Mouse (Mus musculus) layer of hippocampus, adult 9-11 months (tissue): ENCODE measurements around the gene Dock10.
A peak's percentile ranks its signal among the peaks of the same experiment; 100 is the strongest.

Experiments used
- DNase-seq: peaks from one replicate; pipeline ENCODE4 v3.0.0; 2022

Gene Dock10

DNA sequence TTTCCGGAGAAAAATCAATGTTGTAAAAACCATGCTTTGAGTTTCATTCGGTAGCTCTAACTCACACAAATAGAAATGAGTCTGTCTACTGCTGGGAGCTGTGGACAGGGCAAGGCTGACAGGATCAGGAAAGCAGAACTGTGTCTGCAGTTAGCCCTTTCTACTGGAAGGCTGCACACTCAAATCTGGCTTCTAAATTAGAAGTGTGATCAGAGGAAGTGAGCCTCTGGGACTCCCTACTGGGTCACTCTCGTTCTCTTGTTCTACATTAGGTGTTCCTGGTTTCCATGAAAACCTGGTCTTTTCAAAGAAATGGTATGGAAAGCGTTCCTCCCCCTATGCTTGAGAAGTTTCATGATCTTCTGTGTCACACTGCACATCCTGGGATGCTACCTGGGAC, 103.1 kb downstream of the Dock10 start:
- DNase-seq = no peak

DNA sequence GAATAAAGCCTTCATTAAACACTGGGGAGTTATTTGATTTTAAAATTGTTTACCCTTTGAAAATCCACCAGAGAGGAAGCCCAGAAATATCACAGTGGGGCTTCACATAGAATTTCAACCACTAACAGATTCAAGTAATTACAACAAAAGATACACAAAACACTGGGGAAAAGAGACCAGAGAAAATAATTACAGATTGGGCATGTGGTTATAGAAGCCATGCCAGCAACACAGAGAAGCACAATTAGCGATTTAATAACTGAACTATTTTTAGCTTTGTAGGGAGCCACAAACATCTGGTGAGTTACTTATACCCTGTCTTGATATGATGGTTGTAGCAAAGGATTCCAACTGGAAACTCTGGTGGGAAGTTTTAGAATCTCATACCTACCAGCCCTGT, 104.2 kb downstream of the Dock10 start:
- DNase-seq = no peak

DNA sequence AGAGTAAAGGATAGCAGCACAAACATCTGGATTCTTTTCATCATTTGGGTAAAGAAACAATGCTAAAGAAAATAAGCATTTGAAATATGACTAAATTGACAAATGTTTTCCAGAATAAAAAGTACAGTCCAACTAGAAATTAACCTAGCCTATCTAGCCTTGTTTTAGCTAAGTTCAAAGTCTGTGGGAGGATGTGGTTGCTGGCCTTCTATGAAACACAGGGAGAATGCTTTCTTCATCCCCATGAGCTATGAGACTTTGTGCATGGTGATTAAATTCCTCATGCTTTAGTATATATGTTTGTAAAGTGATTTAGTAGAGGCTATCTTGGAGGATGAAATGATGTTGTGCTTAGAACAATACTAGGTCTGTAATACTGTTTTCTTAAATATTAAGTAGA, 105.5 kb downstream of the Dock10 start:
- no peak for DNase-seq

DNA sequence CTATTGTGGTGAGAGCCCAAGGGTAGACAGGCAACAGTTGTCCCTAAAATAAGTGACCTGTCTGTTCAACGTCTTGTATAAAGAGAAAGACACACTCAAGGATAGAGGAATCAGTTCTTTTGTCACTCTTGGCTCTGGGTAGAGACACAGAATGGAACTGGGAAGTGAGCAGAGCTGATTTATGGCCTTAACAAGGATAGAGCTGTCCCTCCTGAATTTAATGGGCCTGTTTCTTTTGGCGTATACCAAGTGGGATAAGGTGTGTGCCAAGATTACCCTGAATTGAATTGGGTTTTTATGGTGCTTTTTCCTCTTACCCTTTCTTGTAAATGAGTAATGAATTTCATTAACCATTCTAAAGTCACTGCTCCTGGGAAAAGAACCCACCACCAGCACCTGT, 106.2 kb downstream of the Dock10 start:
- DNase-seq = no peak

DNA sequence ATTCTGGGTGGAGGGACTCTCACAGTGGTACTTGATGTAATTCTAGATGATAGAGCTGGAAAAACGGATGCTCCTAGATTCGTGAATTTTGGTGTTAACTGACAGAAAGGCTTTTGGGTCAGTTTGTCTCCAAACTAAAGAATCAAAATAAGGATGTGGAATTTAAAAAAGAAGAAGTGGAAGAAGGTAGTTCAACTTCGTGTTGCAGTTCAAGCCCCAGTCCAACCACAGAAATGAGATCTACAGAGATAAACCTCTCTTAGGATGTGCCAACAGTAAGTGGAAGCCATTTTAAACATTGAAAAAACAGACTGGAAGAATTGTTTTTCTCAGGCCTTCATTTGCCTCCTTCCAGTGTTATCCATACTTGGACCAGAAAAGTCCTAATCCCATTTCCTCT, 111.7 kb downstream of the Dock10 start:
- no peak for DNase-seq

DNA sequence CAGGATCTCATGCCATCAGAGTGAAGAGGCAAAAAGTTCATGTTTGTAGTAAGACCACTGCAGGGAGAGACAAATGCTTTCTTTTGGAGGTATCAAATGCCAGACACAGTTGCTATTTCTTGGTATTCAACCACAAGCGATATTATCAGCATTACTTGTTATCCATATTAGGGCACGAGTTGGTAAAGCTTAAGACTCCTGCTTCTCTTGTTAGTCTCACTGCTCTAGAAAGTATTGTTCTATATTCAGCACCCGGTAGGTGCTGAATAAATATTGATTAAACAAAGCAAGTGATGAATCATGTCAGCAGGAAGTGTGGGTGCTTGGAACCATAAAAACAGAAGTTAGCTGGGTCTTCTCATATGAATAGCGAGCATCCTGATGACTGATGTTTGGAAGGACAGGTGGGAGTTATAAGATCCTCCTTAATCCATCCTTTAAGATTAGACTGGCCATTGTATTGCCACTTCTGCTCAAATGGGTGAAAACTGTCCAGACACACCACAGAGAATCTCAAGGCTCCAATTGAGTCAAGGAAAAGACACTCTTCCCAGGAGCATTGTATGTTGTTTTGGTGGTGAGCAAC, 114.4 kb downstream of the Dock10 start:
- no peak for DNase-seq

DNA sequence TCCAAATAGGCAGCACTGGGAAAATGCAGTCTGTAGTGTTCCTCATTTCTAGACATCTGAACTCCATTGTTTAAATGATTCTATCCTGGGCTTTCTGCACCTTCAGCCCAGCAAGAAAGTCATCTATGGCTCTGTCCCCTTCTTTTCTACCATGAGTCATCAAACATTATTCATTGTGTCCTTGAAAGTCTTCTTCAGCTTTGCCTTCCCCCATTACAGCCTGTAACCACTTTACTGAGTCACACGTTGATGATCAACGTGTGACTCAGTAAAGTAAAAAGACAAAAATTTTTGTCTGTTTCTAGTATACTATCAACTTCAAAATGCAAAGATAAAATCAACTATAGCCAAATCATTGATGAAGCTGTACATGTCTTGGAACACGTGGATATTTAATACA, 116.5 kb downstream of the Dock10 start:
- no peak for DNase-seq

DNA sequence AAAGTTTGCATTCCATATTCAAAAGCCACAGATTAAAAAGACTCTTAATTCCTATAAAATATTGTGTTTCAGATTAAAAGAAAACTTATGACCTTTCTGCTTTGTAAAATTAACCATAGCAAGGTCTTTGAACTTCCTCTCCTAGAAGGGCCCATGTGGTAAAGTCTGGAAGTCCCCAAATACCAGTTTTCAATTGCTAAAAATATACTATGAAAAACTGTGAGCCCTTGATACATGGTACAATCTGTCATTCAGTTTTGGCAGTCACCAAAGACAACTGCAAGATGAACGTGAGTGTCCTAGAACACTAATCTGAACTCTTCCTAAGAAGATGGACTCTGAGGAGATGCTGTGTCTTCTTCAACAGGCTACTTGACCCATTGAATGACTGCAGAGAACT, 117.0 kb downstream of the Dock10 start:
- no peak for DNase-seq

DNA sequence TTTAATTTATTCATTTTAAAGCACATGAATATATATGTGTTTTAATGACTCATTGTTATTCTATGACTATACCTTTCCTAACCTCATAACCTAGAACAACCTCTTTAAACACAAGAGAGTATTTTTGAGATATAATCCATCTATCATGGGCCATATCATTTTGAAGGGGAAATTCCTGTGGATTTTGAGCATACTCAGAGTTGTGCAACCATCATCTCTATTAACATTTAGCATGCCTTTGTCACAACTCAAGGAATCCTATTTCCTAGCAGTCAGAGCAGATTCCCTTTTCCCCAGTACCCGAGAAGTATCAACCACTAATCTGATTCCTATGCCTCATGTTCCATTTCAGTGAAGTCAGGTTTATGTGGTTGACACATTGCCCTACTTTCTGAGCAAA, 118.8 kb downstream of the Dock10 start:
- no peak for DNase-seq

DNA sequence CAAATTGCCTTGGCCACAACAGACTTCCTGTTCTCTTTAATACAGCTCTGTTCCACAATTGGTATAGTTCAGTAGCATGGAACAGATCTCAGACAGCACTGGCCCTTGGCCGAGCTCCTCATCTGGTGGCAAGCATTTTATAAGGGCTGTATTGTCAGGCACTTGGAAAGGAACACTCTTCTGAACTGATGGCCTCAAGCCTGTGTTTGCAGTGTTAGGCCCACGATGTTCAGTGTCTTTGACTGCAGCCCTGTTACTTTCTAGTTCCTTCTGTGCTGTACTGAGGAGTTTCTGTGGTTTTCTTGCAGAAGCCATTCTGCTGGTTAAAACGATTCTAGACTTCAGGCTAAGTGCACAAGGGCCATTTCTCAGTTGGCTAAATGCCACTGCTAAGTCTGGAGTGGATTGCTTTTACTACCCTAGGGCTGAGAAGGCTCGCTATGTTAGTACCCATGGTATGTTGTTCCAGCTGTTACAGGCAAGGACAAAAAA, 121.1 kb downstream of the Dock10 start:
- peak; percentile 88 for DNase-seq

DNA sequence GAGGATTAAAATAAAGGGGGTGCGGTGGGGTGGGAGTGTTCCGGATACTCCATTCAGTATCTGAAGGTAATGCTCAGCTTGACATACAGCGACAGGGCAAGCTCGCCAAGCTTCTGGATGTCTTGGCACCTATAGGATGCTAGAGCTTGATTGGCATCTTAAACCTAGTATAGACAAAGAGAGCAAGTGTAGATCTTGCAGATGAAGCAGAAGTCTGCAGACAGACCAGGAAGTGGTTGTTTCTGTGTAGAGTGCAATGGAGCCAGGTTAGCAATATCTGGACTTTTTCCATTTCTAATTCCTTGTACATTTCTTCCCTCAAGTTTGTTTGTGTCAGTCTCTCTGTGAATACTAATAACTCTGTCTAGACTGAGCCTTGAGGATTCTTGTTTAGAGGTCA, 122.5 kb downstream of the Dock10 start:
- no peak for DNase-seq

DNA sequence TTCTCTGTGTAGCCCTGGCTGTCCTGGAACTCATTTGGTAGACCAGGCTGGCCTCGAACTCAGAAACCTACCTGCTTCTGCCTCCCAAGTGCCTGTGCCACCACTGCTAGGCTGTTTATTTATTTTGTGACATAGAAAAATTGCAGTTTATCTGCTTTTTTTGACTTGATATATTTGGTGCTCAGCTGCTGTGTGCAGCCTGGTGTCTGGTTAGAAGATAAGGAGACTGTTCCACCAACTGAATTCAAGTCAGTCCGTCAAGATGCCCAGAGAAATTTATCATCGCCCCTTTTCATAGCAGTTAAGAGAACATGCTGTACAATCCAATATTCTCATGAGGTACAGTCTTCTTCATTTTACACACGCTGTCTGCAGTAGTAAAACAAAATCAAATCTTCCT, 124.8 kb downstream of the Dock10 start:
- no peak for DNase-seq

DNA sequence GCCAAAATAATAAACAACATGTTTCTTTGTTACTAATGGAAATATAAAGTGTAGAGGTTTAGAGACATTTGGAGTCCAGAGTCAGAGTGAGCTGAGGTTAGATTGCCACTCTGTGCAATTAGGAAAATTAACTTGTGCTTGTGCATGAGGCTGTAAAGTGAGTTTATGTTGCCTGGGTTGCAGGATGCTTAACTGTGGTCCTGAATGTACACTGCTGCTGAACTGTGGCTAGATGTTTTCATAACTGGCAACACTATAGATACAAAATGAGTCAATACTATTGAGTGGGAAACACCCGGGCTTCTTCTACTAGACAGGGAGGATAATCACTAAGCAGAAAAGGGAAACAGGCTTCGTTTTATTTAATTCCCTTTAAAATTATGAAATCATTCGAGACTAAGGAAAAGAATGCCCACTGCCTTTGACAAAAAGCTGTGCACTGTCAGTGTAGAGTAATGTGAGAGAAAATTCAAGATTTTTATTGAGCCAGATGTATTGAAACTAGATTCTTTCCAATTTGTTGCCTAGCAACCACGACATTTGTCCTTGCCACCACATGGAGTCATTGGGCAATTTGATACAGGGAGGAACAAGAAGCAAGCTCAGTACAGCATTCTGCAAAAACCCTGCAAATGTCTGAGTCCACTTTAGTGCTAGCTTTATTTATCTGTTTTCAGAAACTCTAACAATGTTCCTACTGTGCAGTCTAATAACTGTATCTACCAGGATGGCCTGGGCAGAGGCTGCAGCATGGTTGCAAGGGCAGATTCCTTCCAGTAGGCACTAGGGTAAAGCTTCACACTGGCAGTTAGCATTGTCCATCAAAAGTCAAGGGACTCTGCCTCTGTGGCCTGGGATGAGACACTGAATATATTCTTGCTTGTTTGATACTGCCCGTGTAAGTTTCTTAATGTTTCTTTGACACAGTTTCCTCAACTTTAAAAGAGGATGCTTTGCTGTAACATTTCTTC, 127.9 kb downstream of the Dock10 start:
- DNase-seq = peak; percentile 35

DNA sequence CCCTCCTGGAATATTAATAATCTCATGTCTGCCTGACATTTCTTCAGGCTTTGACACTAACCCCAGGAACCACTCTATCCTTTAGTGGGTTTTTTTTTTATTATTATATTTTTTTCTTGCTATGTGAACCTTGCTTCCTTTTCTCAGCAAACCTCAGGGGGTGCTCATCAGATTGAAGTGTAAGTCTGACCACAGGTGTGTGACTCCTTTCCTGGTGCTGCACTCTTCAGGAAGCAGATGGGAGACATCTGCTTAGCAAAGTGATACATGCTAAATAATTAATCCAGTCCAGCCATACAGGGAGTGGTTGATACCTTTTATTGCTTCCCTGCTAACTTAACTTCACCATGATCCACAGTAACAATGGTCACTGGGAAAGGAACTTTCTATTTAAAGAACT, 130.3 kb downstream of the Dock10 start:
- DNase-seq = no peak

DNA sequence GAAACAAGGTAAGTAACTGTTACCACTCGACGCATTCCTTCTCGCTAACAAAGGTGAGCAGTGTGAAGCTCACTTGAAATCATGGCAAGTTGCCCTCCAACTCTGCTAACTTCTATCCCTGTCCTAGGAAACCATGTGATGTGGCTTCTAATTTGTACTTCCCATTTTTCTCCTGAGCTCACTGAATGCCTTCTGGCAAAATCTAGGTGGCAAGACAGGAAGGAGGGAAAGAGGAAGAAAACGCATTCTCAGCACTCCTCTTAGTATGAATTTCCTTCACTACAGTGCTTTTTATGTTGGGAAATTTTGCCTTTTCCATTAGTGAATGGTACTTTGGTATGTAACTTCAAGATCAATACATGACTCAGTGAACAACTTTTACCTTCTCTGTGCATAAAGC, 131.5 kb downstream of the Dock10 start:
- DNase-seq = no peak

DNA sequence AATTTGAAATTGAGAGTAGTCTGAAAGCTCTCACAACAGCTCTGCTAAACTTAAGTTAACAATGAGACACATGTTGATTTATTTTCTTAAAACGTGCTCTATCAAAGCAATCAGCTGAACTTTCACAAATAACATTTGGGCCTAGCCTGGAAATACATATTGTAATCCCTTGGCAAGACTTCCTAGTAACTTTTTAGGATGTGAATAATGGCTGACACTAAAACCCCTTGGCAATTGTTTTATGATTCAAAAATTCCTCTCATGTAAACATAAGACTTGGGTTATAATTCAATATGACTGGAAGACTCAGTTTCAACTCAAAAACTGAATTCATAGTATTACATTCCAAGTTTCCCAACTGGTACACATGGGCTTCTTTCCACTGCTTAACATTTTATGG, 133.0 kb downstream of the Dock10 start:
- no peak for DNase-seq

DNA sequence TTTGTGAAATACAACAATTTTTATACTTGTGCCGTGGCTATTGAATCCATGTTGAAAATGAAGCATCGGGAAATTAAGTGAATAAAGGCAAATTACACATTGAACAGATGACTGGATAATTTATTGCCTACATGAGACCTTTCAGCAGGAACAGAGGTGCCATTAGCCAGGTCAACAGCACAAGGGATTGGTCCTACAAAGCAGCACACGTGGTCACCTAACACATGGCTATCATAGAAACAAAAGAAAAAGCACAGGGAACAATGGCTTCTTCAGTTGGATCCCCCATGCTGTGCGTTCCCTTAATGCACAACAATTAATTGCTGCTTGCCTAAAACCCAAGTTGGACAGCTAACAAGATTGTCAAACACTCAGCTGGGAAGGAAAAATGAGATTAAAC, 133.8 kb downstream of the Dock10 start:
- DNase-seq = no peak

DNA sequence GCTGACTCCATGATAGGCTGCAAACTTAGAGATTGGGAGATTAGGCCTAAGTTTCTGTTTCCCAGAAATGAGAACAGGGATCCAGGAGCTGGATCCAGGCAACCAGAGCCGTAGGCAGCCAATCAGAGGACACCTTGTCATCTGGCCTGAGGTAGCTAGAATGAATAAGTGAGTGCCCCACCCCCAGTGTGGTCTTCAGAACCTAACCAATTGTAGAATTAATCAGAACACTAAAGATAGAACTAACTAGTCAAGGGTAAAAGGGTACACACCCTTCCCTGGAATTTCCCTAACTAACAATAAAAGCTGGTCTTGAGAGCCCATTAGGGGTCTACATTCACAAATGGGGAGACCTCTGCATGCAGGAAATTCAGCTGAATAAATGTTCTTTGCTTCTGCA, 135.7 kb downstream of the Dock10 start:
- no peak for DNase-seq

DNA sequence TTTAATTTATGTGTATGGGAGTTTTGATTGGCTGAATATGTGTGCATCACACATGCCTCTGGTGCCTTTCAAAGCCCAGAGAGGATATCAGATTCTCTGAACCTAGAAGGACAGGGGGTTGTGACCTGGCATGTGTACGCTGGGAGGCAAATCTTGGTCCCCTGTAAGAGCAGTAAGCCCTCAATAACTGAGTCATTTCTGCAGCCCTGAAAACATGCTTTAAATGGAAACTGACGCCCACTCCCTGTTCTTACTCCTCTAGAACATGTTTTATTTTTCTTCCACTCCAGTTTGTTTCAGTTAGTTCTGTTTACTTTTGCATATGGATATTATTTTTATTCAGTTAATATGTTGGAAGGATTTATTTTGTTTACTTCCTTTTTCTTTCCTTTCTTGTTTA, 139.2 kb downstream of the Dock10 start:
- DNase-seq = no peak

DNA sequence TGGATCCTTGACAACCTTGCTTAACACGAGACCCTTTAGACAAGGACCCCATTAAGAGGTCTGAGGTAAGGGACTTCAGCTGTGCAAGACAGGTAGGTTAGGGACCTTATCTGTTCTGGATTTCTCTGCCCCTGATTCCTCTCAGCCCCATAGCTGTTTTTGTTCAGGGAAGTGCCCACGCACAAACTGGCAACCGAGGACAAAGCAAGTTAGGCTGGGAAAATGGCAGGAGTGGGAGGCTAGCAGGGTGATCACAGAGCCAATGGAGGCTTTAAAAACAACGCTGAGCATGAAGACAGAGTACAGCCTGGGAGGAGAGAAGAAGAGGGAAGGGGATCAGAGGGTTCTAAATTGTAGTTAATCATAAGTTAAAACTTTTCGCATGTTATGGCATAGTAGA, 141.7 kb downstream of the Dock10 start:
- DNase-seq = peak; percentile 67

DNA sequence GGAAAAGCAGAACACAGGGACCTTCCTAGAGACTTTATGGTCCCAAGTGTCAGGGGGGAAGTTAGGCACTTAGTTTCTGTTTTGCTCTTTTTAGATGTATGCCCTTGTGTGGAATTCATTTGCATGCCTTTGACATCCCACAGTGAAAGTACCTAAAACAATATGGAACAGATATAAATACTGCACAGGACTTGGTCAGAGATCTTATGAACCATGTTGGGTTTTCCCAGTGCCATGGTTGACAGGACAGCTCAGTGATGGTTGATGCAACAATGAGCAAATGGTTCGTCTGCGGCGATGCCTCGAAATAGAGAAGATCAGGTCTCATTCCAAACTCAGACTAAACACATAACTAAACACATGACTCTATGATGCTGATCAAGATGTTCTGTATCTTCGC, 143.6 kb downstream of the Dock10 start:
- DNase-seq = no peak

DNA sequence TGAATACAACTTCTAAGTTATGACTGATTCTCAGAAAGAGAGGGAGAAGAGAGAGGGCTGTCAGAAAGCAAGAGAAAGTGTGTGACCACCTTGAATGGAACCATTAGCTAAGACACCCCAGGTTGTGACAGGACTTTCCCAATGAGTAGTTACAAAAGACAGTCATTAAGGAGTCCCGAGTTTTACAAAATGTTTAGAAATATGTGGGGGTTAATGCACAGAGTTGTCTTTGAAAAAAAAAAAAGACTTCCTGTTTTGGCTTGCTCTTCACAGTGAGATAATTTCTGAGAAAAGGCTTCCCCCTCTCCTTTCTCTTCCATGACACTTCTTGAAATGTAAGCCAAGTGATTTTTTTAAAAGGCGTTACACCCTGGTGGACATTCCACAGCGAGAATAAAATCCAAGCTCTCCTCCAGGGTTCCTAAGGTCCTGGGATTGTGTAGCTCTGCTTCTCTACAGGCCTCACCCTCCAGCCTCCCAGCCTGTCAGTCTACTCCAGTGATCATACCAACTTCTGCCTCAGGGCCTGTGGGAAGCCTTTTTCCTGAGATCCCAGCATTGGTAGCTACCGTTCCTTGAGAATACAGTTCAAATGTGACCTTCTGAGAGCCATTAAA, 144.8 kb downstream of the Dock10 start:
- DNase-seq = no peak

DNA sequence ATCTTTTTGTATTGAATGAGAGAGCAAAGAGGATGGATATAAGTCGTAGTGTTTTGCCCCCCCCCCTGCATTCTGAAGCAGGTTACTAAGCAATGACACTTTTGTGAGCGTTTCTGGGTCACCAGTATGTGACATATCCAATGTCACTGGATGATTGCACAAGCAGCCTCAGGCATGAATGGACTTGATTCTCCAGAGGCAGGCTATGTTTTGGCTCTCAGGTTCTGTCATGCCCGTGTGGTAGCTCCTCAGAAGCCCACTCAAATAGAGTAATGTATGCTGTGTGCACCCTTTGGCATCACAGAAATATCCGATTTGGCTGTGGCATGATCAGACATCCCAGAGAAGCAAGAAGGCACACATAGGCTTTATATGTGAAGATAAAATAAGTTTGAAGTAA, 150.8 kb downstream of the Dock10 start:
- DNase-seq = no peak

DNA sequence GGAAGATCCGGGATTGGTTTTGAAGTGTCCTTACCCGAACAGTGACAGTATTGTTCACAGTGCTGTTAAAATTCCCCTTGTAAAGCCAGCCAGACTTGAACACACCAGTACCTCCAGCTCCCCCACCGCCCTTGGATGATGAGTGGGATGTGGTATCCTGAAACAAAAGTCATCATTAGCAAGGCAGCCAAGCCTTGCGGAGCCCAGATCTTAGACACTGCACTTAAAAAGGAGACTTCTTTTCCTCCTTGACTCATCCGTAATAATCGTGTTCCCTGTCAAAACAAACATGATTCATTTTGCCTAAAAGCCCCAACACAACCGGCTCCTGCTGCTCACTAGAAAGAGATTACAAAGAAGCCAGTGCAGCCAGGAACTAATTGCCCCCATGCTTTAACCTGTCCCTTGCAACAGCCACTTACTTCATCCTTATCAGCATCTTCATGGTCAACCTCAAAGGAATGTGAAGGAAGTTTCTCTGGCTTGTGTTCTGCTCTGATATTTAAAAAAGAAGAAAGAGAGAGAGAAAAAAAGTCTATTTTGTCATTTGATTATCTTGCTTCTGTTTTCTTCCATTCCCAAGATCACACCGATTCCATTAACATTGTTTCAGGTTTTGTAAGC, 152.1 kb downstream of the Dock10 start:
- DNase-seq = peak; percentile 55
